Mouse (Mus musculus) G1E (cell line): ENCODE measurements around the gene Sprr3.

Experiments used
- CTCF ChIP-seq: IDR thresholded peaks from 2 replicates; pipeline ENCODE4 v1.5.1; 2012; ENCODE audit warnings: low read depth, low read length, inconsistent platforms, mixed read lengths
- GATA1 ChIP-seq: IDR thresholded peaks from 2 replicates; pipeline ENCODE4 v1.6.1; 2012; ENCODE audit warnings: borderline replicate concordance, low read length, inconsistent platforms, mixed read lengths
- GATA2 ChIP-seq: IDR thresholded peaks from 2 replicates; pipeline ENCODE4 v1.6.1; 2012; ENCODE audit warnings: low read depth, low read length, inconsistent platforms, borderline replicate concordance
- POLR2AphosphoS5 ChIP-seq: IDR thresholded peaks from 2 replicates; pipeline ENCODE4 v1.6.1; 2012; ENCODE audit warnings: low read depth, low read length, inconsistent platforms; ENCODE audit not compliant: insufficient replicate concordance
- TAL1 ChIP-seq: conservative IDR thresholded peaks from 2 replicates; pipeline ENCODE4 v1.6.1; 2012; ENCODE audit warnings: low read depth, low read length, inconsistent platforms, mixed read lengths

- TF ChIP-seq POLR2AphosphoS5 (no peak), CTCF (no peak), TAL1 (no peak), GATA2 (no peak), GATA1 (no peak)
Observed at GRCm38 (mm10) chr3:92438689-92439088, 19.8 kb downstream of the Sprr3 start, which contains the start of gene Sprr1b.
